Mouse (Mus musculus): Measurements from ENCODE around the gene Sema6d. TPM values are rescaled to one million over a fixed set of nuclear protein-coding genes. Genes with fewer than 3 reads are reported as not detected.
A peak's percentile ranks its signal among the peaks of the same experiment; 100 is the strongest.

Gene Sema6d
- polyA plus RNA-seq, 1 experiment: 9.1 TPM

DNA sequence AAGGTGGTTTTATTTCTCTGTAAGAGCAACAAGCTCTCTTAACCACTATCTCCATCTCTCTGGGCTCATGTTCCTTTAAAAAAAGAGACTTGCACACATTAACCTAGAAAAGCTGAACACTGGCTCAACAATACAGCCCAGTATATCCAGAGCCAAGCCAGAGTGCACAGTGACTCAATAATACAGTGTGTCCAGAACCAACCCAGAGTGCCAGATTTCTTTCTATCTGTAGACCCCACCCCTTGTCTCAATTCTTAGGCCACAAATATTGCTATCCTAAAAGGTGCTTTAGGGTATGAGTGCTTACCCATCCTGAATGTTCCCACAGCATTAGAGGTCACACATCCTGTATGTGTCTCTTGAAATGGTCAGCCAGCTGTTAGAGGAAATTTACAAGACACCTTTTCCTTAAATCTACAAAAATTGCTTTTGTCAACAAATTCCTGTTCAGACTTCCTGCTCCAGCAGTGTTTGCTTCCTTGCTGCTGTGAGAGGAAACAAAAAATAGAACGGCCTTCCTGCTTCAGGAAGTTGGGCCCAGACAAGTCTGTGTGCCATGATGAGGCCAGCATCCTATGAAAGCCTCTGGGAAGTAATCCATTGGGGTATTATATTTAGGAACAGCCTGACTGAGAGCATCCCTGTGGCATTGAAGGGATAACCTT, 465.1 kb downstream of the Sema6d start:
- peaks cover 19% of the 10 kb centered on the region for H3K4me1 ChIP-seq (ENCODE audit: control insufficient read depth, insufficient read depth, low read length)
- no peak overlapping the region for H3K4me3 ChIP-seq (ENCODE audit: insufficient read depth, low read length)
- H3K27ac ChIP-seq (ENCODE audit: insufficient read depth, low read depth, low read length): no peak overlapping the region
- no peak for TF ChIP-seq POLR2A (IDR thresholded peaks at IDR 0.05; ENCODE audit: borderline replicate concordance, low read depth, low read length)
- TF ChIP-seq CTCF (IDR thresholded peaks at IDR 0.05; ENCODE audit: low read depth, low read length): no peak

DNA sequence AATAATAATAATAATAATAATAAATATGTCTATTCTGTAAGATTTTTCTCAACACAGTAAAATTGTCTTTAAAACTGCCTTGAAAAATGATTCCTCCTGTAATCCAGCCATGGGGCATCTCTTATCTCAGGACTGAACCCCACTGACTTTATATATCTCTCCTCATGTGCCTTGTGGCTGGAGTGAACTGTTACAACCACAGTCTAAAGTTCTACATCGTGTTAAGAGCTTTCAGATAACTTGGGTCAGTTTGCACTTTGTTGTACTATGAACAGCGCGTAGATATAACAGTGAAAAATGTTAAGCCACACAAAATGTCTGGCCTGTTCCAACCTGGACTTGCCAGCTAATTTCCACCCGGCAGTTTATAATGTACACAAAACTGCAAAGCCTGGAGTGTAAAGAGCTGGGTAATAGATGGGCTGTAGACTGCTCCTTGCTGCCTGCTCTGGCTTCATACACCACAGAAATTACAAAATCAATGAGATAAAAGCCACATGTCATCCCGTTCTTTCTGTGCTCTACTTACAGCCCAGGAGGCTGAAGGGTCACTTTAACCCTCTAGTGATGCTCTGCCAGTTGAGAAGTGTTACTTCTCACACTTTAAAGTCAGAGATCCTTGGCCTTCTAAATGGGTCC, 467.2 kb downstream of the Sema6d start:
- H3K4me1 ChIP-seq (ENCODE audit: control insufficient read depth, insufficient read depth, low read length): peaks cover 12% of the 10 kb centered on the region
- no peak overlapping the region for H3K27ac ChIP-seq (ENCODE audit: insufficient read depth, low read depth, low read length)
- H3K4me3 ChIP-seq (ENCODE audit: insufficient read depth, low read length): no peak overlapping the region
- TF ChIP-seq POLR2A (IDR thresholded peaks at IDR 0.05; ENCODE audit: borderline replicate concordance, low read depth, low read length) (no peak), CTCF (IDR thresholded peaks at IDR 0.05; ENCODE audit: low read depth, low read length) (no peak)

DNA sequence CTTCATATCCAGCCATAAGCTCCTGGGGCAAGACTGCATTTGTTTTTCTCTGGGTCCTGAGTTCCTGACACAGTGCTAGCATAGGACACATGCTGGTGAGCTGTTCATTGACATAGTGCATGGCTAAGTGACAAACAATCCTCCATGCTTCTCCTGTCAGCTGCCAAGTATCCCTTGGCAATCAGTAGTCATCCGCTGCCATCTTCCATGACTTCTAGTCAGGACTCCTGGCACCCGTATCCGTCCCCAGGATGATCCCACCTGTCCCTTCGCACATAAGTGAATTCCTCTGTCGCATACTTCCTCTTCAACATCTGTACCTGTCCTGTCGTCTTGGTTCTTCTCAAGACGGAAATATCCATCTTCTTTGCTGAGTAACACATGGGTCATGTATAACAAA, 468.3 kb downstream of the Sema6d start:
- TF ChIP-seq CTCF (IDR thresholded peaks at IDR 0.05; ENCODE audit: low read depth, low read length) (no peak), POLR2A (IDR thresholded peaks at IDR 0.05; ENCODE audit: borderline replicate concordance, low read depth, low read length) (no peak)
- H3K27ac ChIP-seq (ENCODE audit: insufficient read depth, low read depth, low read length): no peak overlapping the region
- no peak overlapping the region for H3K4me3 ChIP-seq (ENCODE audit: insufficient read depth, low read length)
- peaks cover 12% of the 10 kb centered on the region for H3K4me1 ChIP-seq (ENCODE audit: control insufficient read depth, insufficient read depth, low read length)

DNA sequence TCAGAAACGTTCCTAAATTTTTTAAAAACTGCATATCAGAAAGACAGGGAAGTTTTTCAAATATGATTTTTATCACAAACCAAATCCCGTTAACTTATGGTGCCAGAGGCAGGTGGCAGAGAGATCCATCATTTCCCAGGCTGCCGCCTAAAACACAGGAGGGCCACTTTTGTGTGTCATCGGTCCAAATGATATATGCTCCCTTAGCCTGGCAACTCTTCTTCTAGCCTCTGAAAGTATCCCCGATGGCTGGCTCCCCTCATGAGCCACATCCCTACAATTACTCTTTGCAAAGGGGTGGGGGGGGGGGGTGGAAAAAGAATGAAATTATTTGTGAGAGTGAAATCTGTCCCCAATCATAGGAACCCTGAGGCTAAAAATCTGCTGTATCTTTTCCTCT, 471.9 kb downstream of the Sema6d start:
- TF ChIP-seq POLR2A (IDR thresholded peaks at IDR 0.05; ENCODE audit: borderline replicate concordance, low read depth, low read length) (no peak), CTCF (IDR thresholded peaks at IDR 0.05; ENCODE audit: low read depth, low read length) (no peak)
- Histone ChIP-seq H3K4me3 (ENCODE audit: insufficient read depth, low read length) (no peak overlapping the region), H3K4me1 (ENCODE audit: control insufficient read depth, insufficient read depth, low read length) (no peaks in the 10 kb centered on the region), H3K27ac (ENCODE audit: insufficient read depth, low read depth, low read length) (no peak overlapping the region)

DNA sequence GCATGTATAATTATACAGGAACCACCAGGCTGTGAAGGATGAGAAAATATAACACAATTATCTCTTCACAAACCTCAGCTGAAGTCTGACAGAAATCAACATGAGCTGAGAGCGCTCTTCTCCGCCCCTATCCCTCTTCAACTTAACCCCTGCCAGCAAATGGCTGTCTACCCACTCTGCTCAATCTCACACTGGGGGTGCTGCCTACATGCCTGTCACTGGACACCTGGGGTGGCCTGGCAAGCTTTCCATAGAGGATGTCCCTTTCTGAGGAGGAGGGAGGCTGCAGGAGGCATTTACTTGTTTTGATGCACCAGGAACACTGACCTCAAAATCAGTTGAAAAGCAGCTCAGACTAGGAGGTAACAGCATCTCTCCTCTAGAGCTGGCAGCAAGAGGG, 472.3 kb downstream of the Sema6d start:
- Histone ChIP-seq H3K27ac (ENCODE audit: insufficient read depth, low read depth, low read length) (no peak overlapping the region), H3K4me3 (ENCODE audit: insufficient read depth, low read length) (no peak overlapping the region), H3K4me1 (ENCODE audit: control insufficient read depth, insufficient read depth, low read length) (no peaks in the 10 kb centered on the region)
- TF ChIP-seq POLR2A (IDR thresholded peaks at IDR 0.05; ENCODE audit: borderline replicate concordance, low read depth, low read length): no peak
- no peak for TF ChIP-seq CTCF (IDR thresholded peaks at IDR 0.05; ENCODE audit: low read depth, low read length)

DNA sequence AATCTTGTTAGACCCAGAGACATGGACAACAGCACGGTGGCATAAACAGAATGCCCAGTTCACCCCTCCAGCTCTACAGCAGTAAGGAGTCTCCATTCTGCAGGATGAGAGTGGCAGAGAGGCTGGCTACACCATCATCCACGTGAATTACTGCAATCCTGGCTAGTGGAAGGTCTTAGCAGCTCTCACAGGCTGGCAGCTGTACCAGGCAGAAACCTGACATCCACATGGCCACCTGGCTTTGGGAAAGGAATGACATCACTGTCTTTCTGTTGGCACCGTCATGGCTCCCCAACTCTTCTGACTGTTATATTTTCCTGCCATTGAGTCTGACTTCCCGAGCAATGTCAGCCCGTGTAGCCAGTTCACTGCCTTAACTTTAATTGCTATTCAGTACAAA, 474.0 kb downstream of the Sema6d start:
- no peak overlapping the region for H3K27ac ChIP-seq (ENCODE audit: insufficient read depth, low read depth, low read length)
- TF ChIP-seq POLR2A (IDR thresholded peaks at IDR 0.05; ENCODE audit: borderline replicate concordance, low read depth, low read length): no peak
- no peak for TF ChIP-seq CTCF (IDR thresholded peaks at IDR 0.05; ENCODE audit: low read depth, low read length)
- no peak overlapping the region for H3K4me3 ChIP-seq (ENCODE audit: insufficient read depth, low read length)

DNA sequence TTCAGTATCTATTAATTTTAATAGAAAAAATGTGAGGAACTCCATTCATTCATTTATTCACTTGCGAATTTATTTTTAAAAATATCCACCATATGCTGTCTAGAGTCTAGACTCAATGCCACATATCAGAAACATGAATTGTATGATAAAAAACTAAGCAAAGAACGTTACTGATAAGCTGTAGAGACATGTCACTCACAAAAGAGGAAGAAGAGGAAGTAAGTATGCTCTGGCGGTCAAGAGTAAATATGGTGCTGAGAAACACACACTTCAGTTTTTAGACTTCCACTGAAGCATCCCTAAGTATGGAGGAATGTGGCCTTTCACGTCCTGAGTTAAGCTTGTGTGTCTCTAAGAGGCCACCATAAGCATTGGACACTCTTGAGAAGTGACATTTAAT, 484.0 kb downstream of the Sema6d start:
- Histone ChIP-seq H3K4me3 (ENCODE audit: insufficient read depth, low read length) (no peak overlapping the region), H3K27ac (ENCODE audit: insufficient read depth, low read depth, low read length) (no peak overlapping the region), H3K4me1 (ENCODE audit: control insufficient read depth, insufficient read depth, low read length) (peaks cover 18% of the 10 kb centered on the region)
- TF ChIP-seq CTCF (IDR thresholded peaks at IDR 0.05; ENCODE audit: low read depth, low read length) (no peak), POLR2A (IDR thresholded peaks at IDR 0.05; ENCODE audit: borderline replicate concordance, low read depth, low read length) (no peak)

More for the DNA sequence above, 474.0 kb downstream of the Sema6d start:
- H3K4me1 ChIP-seq (ENCODE audit: control insufficient read depth, insufficient read depth, low read length): no peaks in the 10 kb centered on the region

DNA sequence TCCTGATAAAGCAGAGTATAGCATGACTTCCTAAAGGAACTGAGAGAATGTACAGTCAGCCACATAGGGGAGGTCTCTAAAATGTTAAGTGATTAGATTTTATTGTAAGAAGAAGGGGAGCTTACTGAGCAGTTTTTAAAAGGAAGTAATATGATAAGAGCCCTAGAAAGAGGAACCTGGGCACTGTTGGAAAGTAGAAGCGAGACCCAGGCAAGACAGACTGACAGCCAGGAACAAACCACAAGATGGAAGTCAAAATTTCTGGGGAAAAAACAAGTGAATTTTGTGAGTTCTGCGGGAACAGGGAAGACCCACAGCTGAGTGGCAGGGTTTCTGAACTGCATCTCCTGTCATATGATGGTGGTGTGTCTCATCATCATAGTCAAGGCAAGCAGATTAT, 486.3 kb downstream of the Sema6d start:
- no peak overlapping the region for H3K4me3 ChIP-seq (ENCODE audit: insufficient read depth, low read length)
- peak overlapping the region; percentile 70 for H3K27ac ChIP-seq (ENCODE audit: insufficient read depth, low read depth, low read length)
- no peak for TF ChIP-seq POLR2A (IDR thresholded peaks at IDR 0.05; ENCODE audit: borderline replicate concordance, low read depth, low read length)
- H3K4me1 ChIP-seq (ENCODE audit: control insufficient read depth, insufficient read depth, low read length): peaks cover 18% of the 10 kb centered on the region

DNA sequence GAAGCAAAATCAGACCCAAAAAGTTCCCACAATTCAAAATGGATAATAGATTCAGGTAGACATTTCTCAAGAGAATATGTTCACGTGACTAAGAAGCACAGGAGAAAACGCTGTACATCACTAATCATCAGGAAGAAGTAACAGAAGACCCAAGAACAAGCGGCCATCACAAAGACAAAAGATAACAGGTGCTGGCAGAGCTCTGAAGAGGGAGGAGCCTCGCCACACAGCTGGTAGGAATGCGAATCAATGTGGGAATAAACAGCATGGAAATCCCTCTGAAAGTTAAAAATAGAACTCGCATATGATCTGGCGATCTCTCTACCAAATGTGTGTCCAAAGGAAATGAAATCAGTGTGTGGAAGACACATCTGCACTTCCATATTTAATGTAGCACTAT, 493.8 kb downstream of the Sema6d start:
- Histone ChIP-seq H3K4me1 (ENCODE audit: control insufficient read depth, insufficient read depth, low read length) (no peaks in the 10 kb centered on the region), H3K27ac (ENCODE audit: insufficient read depth, low read depth, low read length) (no peak overlapping the region), H3K4me3 (ENCODE audit: insufficient read depth, low read length) (no peak overlapping the region)
- TF ChIP-seq CTCF (IDR thresholded peaks at IDR 0.05; ENCODE audit: low read depth, low read length): no peak
- no peak for TF ChIP-seq POLR2A (IDR thresholded peaks at IDR 0.05; ENCODE audit: borderline replicate concordance, low read depth, low read length)

DNA sequence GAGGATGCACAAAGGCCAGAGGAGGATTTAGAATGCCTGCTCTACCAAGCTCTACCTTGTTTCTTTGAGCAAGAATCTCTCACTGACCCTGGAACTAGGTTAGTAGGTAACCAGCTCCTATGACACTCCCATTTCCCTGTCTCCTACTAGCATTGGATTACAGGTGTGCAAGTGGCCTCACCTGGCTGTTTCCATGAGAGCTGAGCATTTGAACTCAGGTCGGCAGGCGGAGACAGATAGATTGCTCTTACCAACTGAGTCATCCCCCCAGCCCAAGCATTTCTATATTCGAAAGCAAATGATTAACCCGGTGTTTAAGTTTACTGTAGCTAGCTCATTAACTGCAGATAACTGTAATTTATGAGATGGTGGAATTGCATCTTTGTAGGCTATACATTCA, 503.0 kb downstream of the Sema6d start:
- no peaks in the 10 kb centered on the region for H3K4me1 ChIP-seq (ENCODE audit: control insufficient read depth, insufficient read depth, low read length)
- H3K27ac ChIP-seq (ENCODE audit: insufficient read depth, low read depth, low read length): no peak overlapping the region
- no peak overlapping the region for H3K4me3 ChIP-seq (ENCODE audit: insufficient read depth, low read length)
- TF ChIP-seq CTCF (IDR thresholded peaks at IDR 0.05; ENCODE audit: low read depth, low read length) (no peak), POLR2A (IDR thresholded peaks at IDR 0.05; ENCODE audit: borderline replicate concordance, low read depth, low read length) (no peak)
